Mouse (Mus musculus): ENCODE data around the gene Cntnap2.
"Not testable (repeated sequence)": the region's sequence is repeated elsewhere in the genome, so short reads cannot be mapped to it uniquely, and the experiment has no call there.

GRCm38 (mm10) chr6:47225391-47225790, 2166.2 kb downstream of the Cntnap2 start:
- TF ChIP-seq CTCF, EP300 (IDR thresholded peaks at IDR 0.05; ENCODE audit: low read depth): not testable (repeated sequence)

Data from liver, postnatal 0 days (tissue).